Mouse (Mus musculus) MEL (cell line): ENCODE measurements around the gene Tbc1d30.

Experiments
- MAX ChIP-seq: IDR thresholded peaks from 2 replicates; pipeline ENCODE4 v1.6.1; 2011; ENCODE audit warnings: low read length, improper control_type of control experiment
- ZNF384 ChIP-seq: IDR thresholded peaks from 2 replicates; pipeline ENCODE4 v1.6.1; 2012; ENCODE audit warnings: low read depth, mild to moderate bottlenecking, inconsistent platforms, low read length, improper control_type of control experiment

DNA sequence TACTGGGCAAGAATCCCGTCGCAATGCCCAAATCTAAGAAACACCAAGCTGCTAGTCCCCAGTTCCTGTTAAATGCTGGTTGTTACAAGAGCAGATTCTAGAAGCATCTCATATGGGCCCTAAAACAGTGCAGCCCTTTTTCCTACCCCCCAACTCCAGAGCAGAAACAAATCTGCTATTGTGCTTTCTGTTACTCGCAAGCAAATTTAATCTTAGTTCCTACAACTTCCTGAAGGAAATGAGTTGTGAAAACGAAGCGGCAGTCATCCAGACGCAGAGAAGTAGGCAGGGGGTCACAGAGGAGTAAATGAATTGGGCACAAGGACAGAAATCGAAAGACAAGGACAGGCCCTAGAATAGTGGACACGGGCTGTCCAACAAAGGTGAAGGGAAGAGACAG is 99.9 kb downstream of the Tbc1d30 start:
- TF ChIP-seq MAX (no peak), ZNF384 (no peak)
